In the genomic region with DNA sequence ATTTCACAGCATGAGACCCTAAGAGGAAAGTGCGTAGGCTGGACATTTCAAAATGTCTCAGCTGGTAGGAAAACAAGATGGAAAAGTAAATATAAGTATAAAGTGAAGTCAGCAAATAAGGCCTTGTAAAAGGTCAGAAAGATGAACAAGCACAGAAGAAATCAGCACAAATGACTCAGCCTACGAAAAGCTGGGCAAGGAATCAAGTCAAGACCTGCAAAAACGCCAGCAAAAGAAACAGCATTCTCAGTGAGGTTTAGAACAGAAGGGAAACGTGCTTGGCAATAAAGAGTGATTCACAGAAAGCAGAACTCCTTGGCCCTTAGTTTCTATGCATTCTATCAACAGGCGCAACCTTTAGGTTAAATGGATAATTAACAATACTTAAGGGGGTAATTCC, we compare ENCODE assay signal across 13 mouse cellular contexts. TPM values are rescaled to one million over a fixed set of nuclear protein-coding genes. Genes with fewer than 3 reads are reported as not detected.
DNase-seq lines count a peak whose midpoint lies in the region.
"Had no signal": no experiment of that assay in that cellular context is flagged by ENCODE, and none has a peak within 500 bp of the region (broad histone marks: within the 10 kb centered on the region; RNA-seq: fewer than 3 reads in every experiment).

No protein-coding gene starts in this region.

- intact Hi-C loops in left cerebral cortex, postnatal 4 days (cut with DNase I) = no loop called here

- DNase-seq in adrenal gland, adult 8-10 months = peak; percentile 15
- no peak for DNase-seq in adrenal gland, postnatal 4 days (ENCODE audit: low spot score in 2 of 2)
- DNase-seq in urinary bladder, postnatal 14 days (ENCODE audit: low spot score) = peak; percentile 14
- no peak for DNase-seq in urinary bladder, postnatal 25 days (ENCODE audit: low spot score)
- DNase-seq in adrenal gland, postnatal 36 days = peak; percentile 7 to 40
- no peak for DNase-seq in left cerebral cortex, adult 9 months (ENCODE audit: low spot score in 2 of 2)
- no peak for DNase-seq in left cerebral cortex, postnatal 4 days
- DNase-seq: cerebellum, postnatal 14 days; embryo, embryonic 11 days; gastrocnemius, postnatal 10 days; heart, adult 2 months; heart, postnatal 14 days; kidney, adult 18-20 months had no signal

RNA-seq across cellular contexts. Expression of a gene that starts 10.8 kb away (rescaled TPM):
- 10 to 100 TPM; 70.1 to 94.0 (median 82.6) TPM for total RNA-seq in adrenal gland, adult 8-10 months (2022)
- 10 to 100 TPM; 24.6 to 28.1 TPM for total RNA-seq in adrenal gland, postnatal 4 days (2021)
- total RNA-seq in adrenal gland, postnatal 36 days (2021) = 10 to 100 TPM; 39.7 to 58.7 TPM
- 10 to 100 TPM; 37.8 to 39.4 TPM for total RNA-seq in left cerebral cortex, postnatal 4 days (2021)

Comparison
In these comparisons a context has a peak if more than half of its experiments do, and no peak if none do; other contexts are left out.
1. DNase-seq: peak in adrenal gland, adult 8-10 months (single experiment), urinary bladder, postnatal 14 days (single experiment) and adrenal gland, postnatal 36 days (2 of 2); none in adrenal gland, postnatal 4 days (0 of 2), urinary bladder, postnatal 25 days (single experiment), left cerebral cortex, adult 9 months (0 of 2) and left cerebral cortex, postnatal 4 days (single experiment).